Mouse (Mus musculus): ENCODE measurements around the gene Gemin4. TPM values are rescaled to one million over a fixed set of nuclear protein-coding genes. Genes with fewer than 3 reads are reported as not detected.

The Gemin4 gene
- total and polyA plus RNA-seq, 3 experiments, result 41.3 to 51.6 (median 46.5) TPM

DNA sequence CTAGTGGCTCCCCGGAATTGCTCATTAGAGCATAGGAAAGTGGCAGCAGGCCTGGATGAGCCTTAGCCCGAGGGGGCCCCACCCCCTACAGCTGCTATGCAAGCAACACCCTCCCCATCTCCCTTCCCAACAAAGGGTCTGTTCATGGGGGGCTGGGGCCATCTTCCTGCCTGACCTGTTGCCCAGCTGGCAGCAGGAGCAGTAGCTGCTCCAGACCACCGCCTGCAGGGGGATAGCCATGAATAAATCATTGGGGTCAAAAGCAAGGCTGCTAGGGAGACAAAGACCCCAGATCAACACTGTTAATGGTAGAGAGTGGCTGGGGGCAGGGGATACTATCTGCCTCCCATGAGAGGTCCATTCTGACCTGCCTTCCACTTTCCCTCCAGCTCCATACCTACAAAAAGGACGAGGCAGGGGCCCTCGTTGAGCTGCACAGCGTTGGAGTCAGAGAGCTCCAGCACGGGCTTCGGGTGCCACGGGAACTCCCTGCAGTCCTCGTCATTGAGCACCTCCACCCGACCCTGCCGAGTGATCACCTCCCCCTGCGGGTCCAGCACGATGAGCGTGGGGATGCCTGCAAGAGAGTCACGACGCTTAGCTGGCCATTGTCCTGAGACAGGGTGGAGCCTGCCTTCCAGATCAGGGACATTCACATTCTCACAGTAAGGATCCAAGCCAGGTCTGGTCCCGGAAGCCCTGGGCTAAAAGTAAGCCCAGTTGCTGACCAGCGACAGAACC is 45.3 kb upstream of the Gemin4 start:
- Histone ChIP-seq H3K36me3 (replicated peaks in 1 of 2; ENCODE audit: control insufficient read depth in 1 of 2, insufficient read depth in 1 of 2, low read length in 1 of 2) (peaks cover 0 to 33% of the 10 kb centered on the region in 2 experiments), H3K4me1 (ENCODE audit: control insufficient read depth in 1 of 2, insufficient read depth in 2 of 2) (peaks cover 0 to 10% of the 10 kb centered on the region in 2 experiments; a peak in 2 of 4 replicates), H3K27me3 (replicated peaks) (no peaks in the 10 kb centered on the region), H3K9ac (ENCODE audit: insufficient read depth, low read depth) (no peak overlapping the region), H3K79me2 (replicated peaks; ENCODE audit: control insufficient read depth, extremely low read depth, insufficient read depth, poor library complexity, severe bottlenecking) (no peaks in the 10 kb centered on the region), H3K9me3 (replicated peaks; ENCODE audit: low read length) (no peaks in the 10 kb centered on the region), H3K27ac (ENCODE audit: insufficient read depth, low read depth) (no peak overlapping the region), H3K4me3 (replicated peaks in 1 of 3; ENCODE audit: low read depth in 2 of 3, low read length in 2 of 3, poor library complexity in 1 of 3) (no peak overlapping the region), H3K4me2 (ENCODE audit: insufficient read depth, low read depth, poor library complexity, severe bottlenecking) (no peak overlapping the region)
- in situ Hi-C loops (cut with MboI; ENCODE audit: low pct_ligation_motif_present, low pct_unique_long_range_greater_than_20kb, low sequenced_read_pairs), result no loop called here
- no peak for TF ChIP-seq ETS1 (conservative IDR thresholded peaks at IDR 0.05; ENCODE audit: low read depth, low read length)
- DNase-seq (ENCODE audit: extremely low read depth), result no peak
- dilution Hi-C loops (cut with MboI; ENCODE audit: extremely low pct_ligation_motif_present, extremely low pct_unique_long_range_greater_than_20kb, low sequenced_read_pairs), result no loop called here

DNA sequence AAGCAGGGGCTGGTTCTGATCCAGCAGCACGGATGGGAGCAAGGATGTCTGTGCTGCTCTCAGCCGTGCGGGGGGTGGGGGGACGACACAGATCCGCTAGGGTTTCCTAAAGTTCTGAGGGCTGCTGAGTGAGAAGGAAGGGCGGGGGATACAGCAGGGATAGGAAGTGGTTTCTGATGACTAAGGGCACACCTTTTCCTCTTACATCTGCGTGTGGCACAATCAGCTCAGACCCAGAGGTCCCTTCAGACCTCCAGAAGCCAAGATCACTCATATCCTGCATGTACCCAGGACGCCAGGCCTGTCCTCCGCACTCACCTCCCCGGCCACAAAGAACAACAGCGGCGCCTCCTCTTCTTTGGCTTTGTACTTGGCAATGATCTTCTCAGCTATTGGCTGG is 43.8 kb upstream of the Gemin4 start:
- TF ChIP-seq CTCF (conservative IDR thresholded peaks at IDR 0.05 in 1 of 2, IDR thresholded peaks at IDR 0.05 in 1 of 2; ENCODE audit: low read depth in 2 of 2, low read length in 2 of 2) (no peak), ZKSCAN1 (IDR thresholded peaks at IDR 0.05; ENCODE audit: borderline replicate concordance, low read depth, low read length) (no peak), NELFE (IDR thresholded peaks at IDR 0.05; ENCODE audit: low read depth, low read length) (no peak), GABPA (IDR thresholded peaks at IDR 0.05; ENCODE audit: insufficient replicate concordance, low read depth, low read length) (no peak), EP300 (IDR thresholded peaks at IDR 0.05; ENCODE audit: low read length) (no peak), RCOR1 (conservative IDR thresholded peaks at IDR 0.05; ENCODE audit: low read depth, low read length) (no peak), PAX5 (IDR thresholded peaks at IDR 0.05; ENCODE audit: low read length) (no peak), RAD21 (IDR thresholded peaks at IDR 0.05; ENCODE audit: low read depth, low read length) (no peak), CHD2 (IDR thresholded peaks at IDR 0.05; ENCODE audit: low read length) (no peak), E2F4 (IDR thresholded peaks at IDR 0.05; ENCODE audit: insufficient replicate concordance, low read depth, low read length) (no peak), MAZ (IDR thresholded peaks at IDR 0.05; ENCODE audit: low read depth, low read length) (no peak), POLR2AphosphoS2 (IDR thresholded peaks at IDR 0.05; ENCODE audit: low read depth, low read length) (no peak), MAX (IDR thresholded peaks at IDR 0.05; ENCODE audit: low read length) (no peak), ZC3H11A (IDR thresholded peaks at IDR 0.05; ENCODE audit: low read depth, low read length) (no peak), MAFK (IDR thresholded peaks at IDR 0.05; ENCODE audit: insufficient replicate concordance, low read length) (no peak), IRF4 (IDR thresholded peaks at IDR 0.05; ENCODE audit: low read depth, low read length) (no peak)
- dilution Hi-C loops (cut with MboI; ENCODE audit: extremely low pct_ligation_motif_present, extremely low pct_unique_long_range_greater_than_20kb, low sequenced_read_pairs), result no loop called here
- H3K36me3 ChIP-seq (replicated peaks in 1 of 2; ENCODE audit: control insufficient read depth in 1 of 2, insufficient read depth in 1 of 2, low read length in 1 of 2), result peaks cover 0 to 39% of the 10 kb centered on the region in 2 experiments
- H3K9me3 ChIP-seq (replicated peaks; ENCODE audit: low read length), result no peaks in the 10 kb centered on the region
- DNase-seq (ENCODE audit: extremely low read depth), result no peak
- in situ Hi-C loops (cut with MboI; ENCODE audit: low pct_ligation_motif_present, low pct_unique_long_range_greater_than_20kb, low sequenced_read_pairs), result no loop called here
- no peak overlapping the region for H3K4me2 ChIP-seq (ENCODE audit: insufficient read depth, low read depth, poor library complexity, severe bottlenecking)
- H3K4me3 ChIP-seq (replicated peaks in 1 of 3; ENCODE audit: low read depth in 2 of 3, low read length in 2 of 3, poor library complexity in 1 of 3), result no peak overlapping the region
- no peaks in the 10 kb centered on the region for H3K27me3 ChIP-seq (replicated peaks)
- H3K27ac ChIP-seq (ENCODE audit: insufficient read depth, low read depth), result no peak overlapping the region
- H3K4me1 ChIP-seq (ENCODE audit: control insufficient read depth in 1 of 2, insufficient read depth in 2 of 2), result peaks cover 0 to 10% of the 10 kb centered on the region in 2 experiments; a peak in 2 of 4 replicates
- H3K79me2 ChIP-seq (replicated peaks; ENCODE audit: control insufficient read depth, extremely low read depth, insufficient read depth, poor library complexity, severe bottlenecking), result no peaks in the 10 kb centered on the region
- no peak overlapping the region for H3K9ac ChIP-seq (ENCODE audit: insufficient read depth, low read depth)

All from CH12.LX (cell line).